Mouse (Mus musculus): ENCODE results near the gene Mapk1. TPM values are rescaled to one million over a fixed set of nuclear protein-coding genes. Genes with fewer than 3 reads are reported as not detected.

Gene Mapk1
- 33.1 TPM for polyA plus RNA-seq (2017; shearing (Covaris generic))

DNA sequence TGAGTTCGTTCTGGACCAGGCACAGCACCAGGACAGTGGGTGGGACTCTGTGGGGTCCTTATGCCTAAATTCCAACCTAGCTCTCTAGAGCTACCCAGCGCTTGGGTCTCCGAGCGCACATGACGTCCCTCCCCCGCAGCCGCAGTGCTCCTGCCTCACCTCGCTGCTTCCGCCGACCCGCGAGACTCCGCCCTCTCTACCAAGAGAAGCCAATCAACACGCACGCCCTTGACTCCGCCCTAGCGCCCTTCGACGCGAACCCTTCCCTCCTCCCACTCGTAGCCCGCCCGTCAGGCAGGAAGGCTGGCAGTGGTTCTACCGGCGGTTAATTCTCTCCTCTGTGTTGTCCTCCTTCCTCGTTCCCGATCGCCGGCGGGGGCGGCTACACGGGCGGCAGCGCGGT is at the start of gene Mapk1:
TSS of gene Mapk1 (plus strand) at position 252 of the 403 bp plus-strand sequence.

DNA sequence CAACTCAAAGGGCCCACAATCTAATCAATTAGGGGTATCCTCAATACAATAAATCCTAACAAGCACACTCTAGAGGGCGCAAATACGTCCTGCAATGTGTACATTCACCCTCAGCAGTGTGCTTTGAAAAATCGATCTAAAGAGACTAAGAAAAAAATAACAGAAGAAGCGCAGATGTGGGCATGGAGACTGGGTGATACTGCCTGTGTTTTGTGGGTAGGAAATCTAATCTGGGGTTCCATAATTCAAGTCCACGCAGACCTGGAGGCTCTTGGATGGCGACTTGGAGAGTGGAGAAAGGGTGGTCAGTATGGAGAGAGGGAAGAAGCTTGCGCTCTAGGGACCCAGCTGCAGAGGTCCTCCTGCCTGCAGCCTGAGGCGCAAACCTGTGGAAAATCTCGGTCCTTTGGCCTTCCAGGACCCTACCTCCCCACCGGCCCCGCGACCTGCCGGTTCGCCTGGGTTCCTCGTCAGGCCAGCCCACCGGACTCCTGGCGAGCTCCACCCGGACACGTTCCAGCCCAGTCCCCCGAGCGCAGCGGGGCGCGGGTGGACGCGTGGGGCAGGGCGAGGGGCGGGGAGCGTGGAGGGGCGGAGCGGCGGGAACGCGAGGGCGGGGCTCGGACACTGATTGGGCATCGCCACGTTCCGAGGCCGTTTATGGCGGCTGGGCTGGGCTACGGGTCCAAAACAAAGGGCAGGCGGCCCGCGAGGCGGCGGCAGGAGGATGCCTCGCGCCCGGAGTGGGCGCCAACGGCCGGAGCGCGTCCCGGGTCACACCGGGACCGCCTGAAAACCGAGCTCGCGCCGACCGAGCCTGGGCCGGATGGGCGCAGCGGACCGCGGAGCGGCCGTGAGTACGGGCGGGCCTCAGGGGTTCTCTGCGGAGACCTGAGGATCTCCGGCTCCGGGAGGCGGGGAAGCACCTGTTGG is 86.6 kb downstream of the Mapk1 start, which contains the start of gene Ypel1:
TSS of gene Ypel1 (plus strand) at position 186 of the 933 bp plus-strand sequence.

Other genes with a start within 250 kb of the Mapk1 start
- gene Spag6l, start 153.9 kb upstream of the Mapk1 start, polyA plus RNA-seq (2017; shearing (Covaris generic)) = 0.55 TPM
- gene Igll1, start 119.4 kb upstream of the Mapk1 start, polyA plus RNA-seq (2017; shearing (Covaris generic)) = not detected
- gene Top3b, start 112.6 kb upstream of the Mapk1 start, polyA plus RNA-seq (2017; shearing (Covaris generic)) = 125 TPM
- gene Vpreb1, start 112.5 kb upstream of the Mapk1 start, polyA plus RNA-seq (2017; shearing (Covaris generic)) = 3.3 TPM
- gene Ppm1f, start 86.9 kb upstream of the Mapk1 start, polyA plus RNA-seq (2017; shearing (Covaris generic)) = 34.6 TPM
- 2.4 TPM for gene Ypel1, start 86.3 kb downstream of the Mapk1 start, polyA plus RNA-seq (2017; shearing (Covaris generic))
- gene Ppil2, start 127.9 kb downstream of the Mapk1 start, polyA plus RNA-seq (2017; shearing (Covaris generic)) = 271 TPM
- gene 2610318N02Rik, start 141.8 kb downstream of the Mapk1 start, polyA plus RNA-seq (2017; shearing (Covaris generic)) = 3.6 TPM
- 49.5 TPM for gene Sdf2l1, start 149.0 kb downstream of the Mapk1 start, polyA plus RNA-seq (2017; shearing (Covaris generic))
- 5.2 TPM for gene Ydjc, start 161.2 kb downstream of the Mapk1 start, polyA plus RNA-seq (2017; shearing (Covaris generic))
- gene Ccdc116, start 163.8 kb downstream of the Mapk1 start, polyA plus RNA-seq (2017; shearing (Covaris generic)) = 0.96 TPM
- 311 TPM for gene Ube2l3, start 219.3 kb downstream of the Mapk1 start, polyA plus RNA-seq (2017; shearing (Covaris generic))
- not detected for gene Rimbp3, start 225.2 kb downstream of the Mapk1 start, polyA plus RNA-seq (2017; shearing (Covaris generic))

Data from inflammation-experienced regulatory T-cells, adult 16 weeks (primary cell).